Mouse (Mus musculus) heart, postnatal 0 days (tissue): Measurements from ENCODE around the gene Cradd.

Experiments used
- CTCF ChIP-seq: IDR thresholded peaks from 2 replicates; pipeline ENCODE4 v1.5.1; 2016; ENCODE audit warnings: antibody characterized with exemption, control low read depth, low read depth
- EP300 ChIP-seq: IDR thresholded peaks from 2 replicates; pipeline ENCODE4 v1.6.1; 2016; ENCODE audit warnings: antibody characterized with exemption, low read depth

DNA sequence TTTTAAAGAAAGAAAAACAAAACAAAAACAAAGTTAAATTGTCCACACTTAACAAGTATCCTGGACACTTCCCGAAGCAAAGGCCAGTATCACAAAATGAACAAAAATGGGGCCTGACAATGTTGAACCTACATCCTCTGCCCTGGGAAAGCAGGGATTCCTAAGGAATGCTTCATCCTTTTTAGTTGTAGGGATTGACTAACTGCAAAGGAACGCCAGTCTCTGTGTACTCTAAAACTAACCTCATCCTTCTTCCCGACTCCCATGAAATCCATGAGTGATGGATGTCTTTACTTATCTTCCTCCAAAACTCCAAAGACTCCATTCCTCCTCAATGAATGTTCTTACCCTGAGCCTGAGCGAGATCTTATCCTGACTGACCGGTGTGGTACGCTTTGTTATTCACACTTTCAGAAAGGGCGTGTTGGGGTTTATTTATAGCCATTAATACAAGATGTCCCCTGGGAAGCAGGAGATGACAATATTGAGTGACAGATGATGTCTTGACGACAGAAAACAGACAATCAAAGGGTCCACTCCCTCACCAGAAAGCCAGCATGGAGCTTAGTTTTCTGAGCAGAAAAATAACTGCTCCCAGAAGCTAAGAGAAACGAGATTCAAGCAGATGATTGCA is 153.1 kb downstream of the Cradd start:
- no peak for TF ChIP-seq EP300
- no peak for TF ChIP-seq CTCF
